Mouse (Mus musculus): Measurements from ENCODE around the gene Paqr7. TPM values are rescaled to one million over a fixed set of nuclear protein-coding genes. Genes with fewer than 3 reads are reported as not detected.

Paqr7 gene
- polyA plus RNA-seq, 1 experiment from 2014 or later = 12.8 TPM

DNA sequence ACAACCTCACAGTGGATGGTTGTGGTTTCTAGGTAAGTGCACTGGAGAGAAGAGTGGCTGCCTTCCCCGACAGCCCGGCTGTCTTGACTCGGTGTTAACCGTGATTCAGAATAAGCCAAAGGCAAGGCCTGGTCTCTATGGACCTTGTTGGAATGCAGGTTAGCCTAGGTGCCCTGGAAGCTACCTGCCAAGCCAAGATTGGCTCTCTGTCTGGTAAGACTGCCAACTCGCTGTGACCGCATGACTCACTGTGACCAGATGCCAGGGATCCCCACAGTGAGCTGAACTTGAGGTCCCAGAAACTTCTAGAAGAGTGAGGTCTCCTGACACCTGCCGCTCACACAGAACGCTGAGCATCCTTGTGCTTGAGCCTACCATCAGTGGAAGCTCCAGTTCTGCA lies 19.6 kb upstream of the Paqr7 start:
- Histone ChIP-seq H3K27ac (peak overlapping the region; percentile 69), H3K4me1 (replicated peaks) (peaks cover 44% of the 10 kb centered on the region), H3K36me3 (peaks cover 52% of the 10 kb centered on the region), H3K4me2 (replicated peaks) (no peak overlapping the region), H3K27me3 (no peaks in the 10 kb centered on the region), H3K9ac (replicated peaks) (no peak overlapping the region), H3K4me3 (replicated peaks) (no peak overlapping the region), H3K9me3 (no peaks in the 10 kb centered on the region)
- 93% methylated on average over 8 of the region's 8 CpGs for WGBS
- ATAC-seq = no peak

DNA sequence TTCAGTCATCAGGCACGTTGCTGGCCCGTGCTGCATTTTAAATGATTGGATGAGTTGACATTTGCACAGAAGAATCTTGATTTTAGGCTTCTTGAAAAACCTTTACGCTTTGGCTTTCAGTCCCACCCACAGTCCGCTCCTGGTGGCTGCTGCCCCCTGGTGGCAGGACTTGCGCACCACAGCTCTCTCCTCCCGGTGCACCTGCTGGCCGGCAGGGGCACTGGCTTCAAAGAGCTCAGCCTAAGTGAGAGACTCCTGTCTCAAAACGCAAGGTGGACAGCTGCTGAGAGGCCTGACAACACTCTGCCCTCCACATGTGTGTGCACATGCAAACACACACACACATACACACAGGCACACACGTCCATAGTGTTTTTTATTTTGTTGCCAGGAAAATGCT lies 18.5 kb upstream of the Paqr7 start:
- Histone ChIP-seq H3K36me3 (peaks cover 41% of the 10 kb centered on the region), H3K27me3 (no peaks in the 10 kb centered on the region), H3K27ac (peak overlapping the region; percentile 69; the same call in 1 of the 2 replicates), H3K9me3 (no peaks in the 10 kb centered on the region), H3K4me2 (replicated peaks) (no peak overlapping the region), H3K9ac (replicated peaks) (no peak overlapping the region), H3K4me1 (replicated peaks) (peaks cover 33% of the 10 kb centered on the region), H3K4me3 (replicated peaks) (no peak overlapping the region)
- WGBS = 7% methylated on average over 9 of the region's 9 CpGs
- ATAC-seq = peak; percentile 61

DNA sequence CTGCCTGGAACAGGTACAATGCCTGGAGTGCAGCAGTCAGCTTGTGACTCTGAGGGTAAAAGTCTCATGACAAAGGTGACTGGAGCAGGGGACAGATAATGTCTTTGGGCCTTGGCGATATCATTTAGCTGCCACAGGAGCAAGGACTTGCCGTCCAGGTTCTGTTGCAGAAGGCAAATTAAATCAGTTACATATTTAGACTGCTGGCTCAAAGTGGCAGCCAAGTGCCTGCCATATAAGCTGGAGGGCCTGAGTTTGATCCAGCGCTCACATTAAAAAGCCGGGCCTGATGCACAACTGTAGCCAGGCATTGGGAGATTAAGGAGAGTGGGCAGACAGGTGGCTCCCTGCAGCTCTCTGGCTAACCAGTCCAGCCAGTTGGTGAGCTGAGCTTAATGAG lies 16.7 kb upstream of the Paqr7 start:
- no peak for ATAC-seq
- H3K9ac ChIP-seq (replicated peaks) = no peak overlapping the region
- no peaks in the 10 kb centered on the region for H3K9me3 ChIP-seq
- no peaks in the 10 kb centered on the region for H3K27me3 ChIP-seq
- no peak overlapping the region for H3K4me3 ChIP-seq (replicated peaks)
- H3K27ac ChIP-seq = no peak overlapping the region
- H3K4me2 ChIP-seq (replicated peaks) = no peak overlapping the region
- H3K36me3 ChIP-seq = peaks cover 27% of the 10 kb centered on the region
- 89% methylated on average over 4 of the region's 4 CpGs for WGBS
- H3K4me1 ChIP-seq (replicated peaks) = peaks cover 19% of the 10 kb centered on the region

DNA sequence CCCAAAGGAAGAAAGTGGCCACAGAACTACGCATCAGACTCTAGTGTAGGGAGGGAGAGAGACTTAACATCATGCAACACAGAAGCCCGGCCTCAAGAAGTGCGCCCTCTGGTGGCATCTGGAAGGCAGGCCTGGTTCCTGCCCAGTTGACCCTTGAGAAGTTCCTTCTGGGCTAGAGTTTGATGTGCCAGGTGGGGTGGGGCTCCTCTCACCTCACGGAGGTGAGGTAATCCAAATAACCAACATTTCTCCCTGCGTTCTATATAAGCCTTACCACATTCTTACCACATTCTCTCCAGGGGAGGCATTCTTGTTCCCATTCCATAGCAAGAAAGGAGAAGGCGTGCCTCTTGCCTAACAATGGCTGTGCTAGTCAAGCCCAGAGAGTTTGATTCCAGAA lies 15.6 kb upstream of the Paqr7 start:
- H3K36me3 ChIP-seq = peaks cover 17% of the 10 kb centered on the region
- no peak overlapping the region for H3K4me2 ChIP-seq (replicated peaks)
- H3K4me3 ChIP-seq (replicated peaks) = no peak overlapping the region
- no peak overlapping the region for H3K27ac ChIP-seq
- WGBS = 25% methylated on average over 6 of the region's 6 CpGs
- ATAC-seq = 0 out of 2 replicates have a peak, but pooled peaks have one; percentile 2
- H3K4me1 ChIP-seq (replicated peaks) = peaks cover 15% of the 10 kb centered on the region
- H3K27me3 ChIP-seq = no peaks in the 10 kb centered on the region
- no peak overlapping the region for H3K9ac ChIP-seq (replicated peaks)
- no peaks in the 10 kb centered on the region for H3K9me3 ChIP-seq

DNA sequence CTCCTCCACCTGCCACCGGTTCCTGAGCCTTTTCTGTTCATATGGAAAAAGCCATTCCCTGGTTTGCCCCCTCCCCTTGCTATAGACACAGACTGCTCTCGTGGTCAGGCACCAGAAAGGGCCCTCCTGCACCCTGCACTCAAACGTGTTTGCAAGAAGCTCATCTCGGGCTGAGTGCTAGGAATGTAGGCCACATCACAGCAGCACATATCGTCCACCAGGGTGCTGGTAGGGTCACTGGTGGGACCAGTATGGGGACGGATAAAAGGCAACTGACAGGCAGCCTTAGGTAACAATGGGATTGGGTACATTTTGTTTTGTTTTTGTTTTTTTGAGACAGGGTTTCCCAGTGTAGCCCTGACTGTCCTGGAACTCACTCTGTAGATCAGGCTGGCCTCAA lies 15.2 kb upstream of the Paqr7 start:
- H3K9me3 ChIP-seq = no peaks in the 10 kb centered on the region
- H3K27ac ChIP-seq = no peak overlapping the region
- no peak overlapping the region for H3K4me2 ChIP-seq (replicated peaks)
- H3K4me3 ChIP-seq (replicated peaks) = no peak overlapping the region
- H3K4me1 ChIP-seq (replicated peaks) = peaks cover 15% of the 10 kb centered on the region
- ATAC-seq = no peak
- H3K9ac ChIP-seq (replicated peaks) = no peak overlapping the region
- peaks cover 13% of the 10 kb centered on the region for H3K36me3 ChIP-seq
- WGBS = 63% methylated on average over 6 of the region's 6 CpGs
- no peaks in the 10 kb centered on the region for H3K27me3 ChIP-seq

DNA sequence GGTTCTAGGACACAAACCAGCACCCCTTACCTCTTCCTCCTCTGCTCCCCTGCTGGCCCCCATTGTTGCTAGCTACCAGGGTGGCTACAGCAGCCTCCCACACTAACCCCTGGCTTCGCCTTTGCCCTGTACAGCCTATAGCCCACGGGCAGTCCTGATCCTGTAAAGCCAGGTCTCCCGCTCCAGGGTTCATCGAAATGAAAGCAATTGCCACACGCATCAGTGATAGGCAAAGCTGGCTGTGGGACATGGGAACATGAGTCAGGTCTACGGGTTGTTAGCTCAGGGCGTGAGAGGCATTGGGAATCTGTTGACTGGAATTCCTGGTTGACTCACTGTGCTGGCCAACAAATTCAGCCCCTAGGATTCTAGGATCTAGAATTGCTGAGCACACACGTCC lies 14.1 kb upstream of the Paqr7 start:
- Histone ChIP-seq H3K27me3 (no peaks in the 10 kb centered on the region), H3K4me3 (replicated peaks) (no peak overlapping the region), H3K4me2 (replicated peaks) (no peak overlapping the region), H3K27ac (no peak overlapping the region), H3K9ac (replicated peaks) (no peak overlapping the region), H3K4me1 (replicated peaks) (peaks cover 14% of the 10 kb centered on the region), H3K36me3 (peaks cover under 1% of the 10 kb centered on the region; the same call in 1 of the 2 replicates), H3K9me3 (no peaks in the 10 kb centered on the region)
- 83% methylated on average over 8 of the region's 8 CpGs for WGBS
- ATAC-seq = no peak

DNA sequence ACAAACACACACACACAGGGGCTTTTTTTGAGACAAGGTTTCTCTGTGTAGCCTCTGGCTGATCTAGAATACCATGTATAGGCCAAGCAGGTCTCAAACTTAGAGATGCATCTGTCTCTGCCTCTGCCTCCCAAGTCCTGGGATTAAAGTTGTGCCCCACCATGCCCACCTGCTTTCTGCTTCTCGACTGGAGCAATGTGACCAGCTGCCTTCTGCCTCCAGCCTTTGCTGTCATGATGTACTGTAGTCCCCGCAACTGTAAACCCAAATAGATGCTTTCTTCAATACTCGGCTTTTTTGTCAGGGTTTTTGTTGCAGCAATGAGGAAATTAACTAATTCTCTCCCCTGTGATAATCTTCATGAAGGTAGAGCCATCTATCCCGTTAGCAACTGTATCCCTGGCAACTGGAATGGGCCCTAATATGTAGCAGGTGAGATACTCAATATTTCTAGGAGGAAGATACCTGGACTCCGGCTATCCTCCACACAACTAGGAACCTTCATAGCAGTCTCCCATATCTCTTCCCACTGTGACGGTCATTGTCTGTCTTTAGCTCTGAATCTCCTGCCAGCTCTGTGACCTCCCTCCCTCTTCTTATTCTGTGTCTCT lies 13.3 kb upstream of the Paqr7 start:
- H3K27ac ChIP-seq = no peak overlapping the region

DNA sequence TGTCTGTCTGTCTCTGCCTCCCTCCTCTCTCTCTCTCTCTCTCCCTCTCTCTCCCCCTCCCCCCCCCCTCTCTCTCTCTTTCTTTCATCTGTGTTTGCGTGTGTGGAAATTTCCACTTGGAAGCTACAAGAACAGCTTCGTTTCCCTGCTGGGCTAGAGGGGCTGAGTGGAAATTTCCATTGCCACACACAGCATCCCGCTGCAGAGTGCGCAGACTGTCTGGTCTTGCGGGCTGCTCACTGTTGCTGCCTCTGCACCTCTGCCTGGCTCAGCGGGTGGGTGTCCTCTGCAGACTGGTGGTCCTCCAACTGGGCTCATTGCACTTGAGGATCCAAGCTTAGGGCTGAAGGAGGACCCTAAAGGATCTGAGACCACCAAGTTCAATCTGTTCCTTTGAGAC lies 12.8 kb upstream of the Paqr7 start:
- Histone ChIP-seq H3K4me2 (replicated peaks) (no peak overlapping the region), H3K9ac (replicated peaks) (no peak overlapping the region), H3K4me1 (replicated peaks) (peaks cover 4% of the 10 kb centered on the region), H3K27ac (no peak overlapping the region), H3K27me3 (no peaks in the 10 kb centered on the region), H3K36me3 (no peaks in the 10 kb centered on the region), H3K9me3 (no peaks in the 10 kb centered on the region), H3K4me3 (replicated peaks) (no peak overlapping the region)
- WGBS = 55% methylated on average over 6 of the region's 6 CpGs
- ATAC-seq = no peak

More for the DNA sequence above, 13.3 kb upstream of the Paqr7 start:
- 72% methylated on average over 6 of the region's 6 CpGs for WGBS
- no peaks in the 10 kb centered on the region for H3K9me3 ChIP-seq
- H3K27me3 ChIP-seq = no peaks in the 10 kb centered on the region
- H3K4me2 ChIP-seq (replicated peaks) = no peak overlapping the region
- no peak overlapping the region for H3K4me3 ChIP-seq (replicated peaks)
- H3K36me3 ChIP-seq = no peaks in the 10 kb centered on the region
- no peak for ATAC-seq
- H3K9ac ChIP-seq (replicated peaks) = no peak overlapping the region
- H3K4me1 ChIP-seq (replicated peaks) = peaks cover 9% of the 10 kb centered on the region

DNA sequence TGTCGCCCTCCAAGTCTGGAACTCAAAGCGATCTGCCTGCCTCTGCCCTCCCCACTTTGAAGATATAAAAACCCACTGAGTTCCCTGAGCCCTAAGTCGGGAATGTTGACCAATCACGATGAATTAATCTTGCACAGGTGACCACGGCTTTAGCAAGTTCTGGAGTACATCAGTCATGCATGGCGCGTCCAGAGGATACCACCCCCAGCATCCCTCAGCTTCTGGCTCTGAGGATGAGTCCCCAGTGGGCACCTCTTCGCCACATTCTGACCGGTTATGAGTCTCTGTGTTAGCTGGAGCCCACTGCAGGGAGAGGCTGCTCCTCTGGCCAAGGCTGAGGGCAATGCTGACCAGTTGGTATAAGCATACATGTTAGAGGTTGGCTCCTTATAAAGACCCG lies 12.3 kb upstream of the Paqr7 start:
- H3K4me3 ChIP-seq (replicated peaks) = no peak overlapping the region
- no peaks in the 10 kb centered on the region for H3K27me3 ChIP-seq
- H3K36me3 ChIP-seq = no peaks in the 10 kb centered on the region
- no peak overlapping the region for H3K27ac ChIP-seq
- no peak overlapping the region for H3K4me2 ChIP-seq (replicated peaks)
- WGBS = 85% methylated on average over 10 of the region's 10 CpGs
- H3K4me1 ChIP-seq (replicated peaks) = no peaks in the 10 kb centered on the region
- H3K9me3 ChIP-seq = no peaks in the 10 kb centered on the region
- H3K9ac ChIP-seq (replicated peaks) = no peak overlapping the region
- no peak for ATAC-seq

DNA sequence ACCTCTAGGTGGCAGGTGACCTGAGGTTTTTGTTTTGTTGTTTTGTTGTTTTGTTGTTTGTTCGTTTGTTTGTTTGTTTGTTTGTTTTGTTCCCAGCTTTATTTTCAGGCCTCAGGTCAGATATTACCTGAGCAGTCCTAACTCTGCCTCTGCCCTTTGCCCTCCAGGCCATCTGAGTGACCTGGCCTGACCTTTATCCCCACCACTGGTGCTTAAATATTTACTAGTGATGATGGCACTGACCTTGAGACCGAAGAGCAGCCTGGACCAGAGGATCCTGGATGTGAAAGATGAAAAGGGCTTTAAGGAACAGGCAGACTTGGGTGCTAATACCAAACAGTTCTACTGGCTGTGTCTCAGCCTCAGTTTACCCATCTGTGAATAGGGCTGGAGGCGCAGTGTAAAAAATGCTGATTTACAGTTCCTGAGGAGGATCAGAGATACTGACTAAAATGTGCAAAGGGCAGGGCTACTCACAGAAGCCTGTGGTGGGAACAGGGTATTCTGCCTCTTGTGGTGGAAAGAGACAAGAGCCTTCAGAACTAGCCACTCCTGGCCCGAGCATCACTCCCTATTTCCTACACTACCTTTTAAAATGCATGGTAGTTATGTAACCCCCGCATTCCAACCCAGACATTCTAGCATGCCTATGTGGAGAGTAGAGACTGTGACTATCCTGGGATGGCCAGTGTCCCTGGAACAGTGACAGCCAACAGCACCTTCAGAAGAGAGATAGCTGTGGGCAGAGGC lies 11.2 kb upstream of the Paqr7 start:
- Histone ChIP-seq H3K27me3 (no peaks in the 10 kb centered on the region), H3K4me2 (replicated peaks) (no peak overlapping the region), H3K27ac (no peak overlapping the region), H3K4me3 (replicated peaks) (no peak overlapping the region), H3K36me3 (no peaks in the 10 kb centered on the region), H3K9ac (replicated peaks) (no peak overlapping the region), H3K9me3 (no peaks in the 10 kb centered on the region), H3K4me1 (replicated peaks) (no peaks in the 10 kb centered on the region)
- no peak for ATAC-seq
- 86% methylated on average over 5 of the region's 5 CpGs for WGBS

DNA sequence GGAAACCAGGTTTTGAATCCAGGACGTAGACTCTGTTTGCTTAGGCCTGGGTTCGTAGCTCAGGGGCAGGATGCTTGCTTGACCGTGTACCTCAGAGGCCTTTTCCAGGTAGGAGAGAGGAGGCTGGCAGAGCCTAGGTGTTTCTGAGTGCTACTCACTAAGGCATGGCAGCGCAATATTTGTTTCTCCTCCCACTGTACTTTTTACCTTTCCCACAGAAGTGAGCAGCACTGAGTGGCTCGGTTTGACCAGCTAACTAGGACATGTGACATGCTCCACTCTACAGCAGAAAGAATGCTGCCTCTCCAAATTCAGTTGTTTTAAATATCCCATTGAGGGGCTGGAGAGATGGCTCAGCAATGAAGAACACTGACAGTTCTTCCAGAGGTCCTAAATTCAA lies 8.3 kb upstream of the Paqr7 start:
- WGBS = 93% methylated on average over 5 of the region's 5 CpGs
- Histone ChIP-seq H3K4me3 (replicated peaks) (no peak overlapping the region), H3K9ac (replicated peaks) (no peak overlapping the region), H3K27me3 (no peaks in the 10 kb centered on the region), H3K4me2 (replicated peaks) (no peak overlapping the region), H3K9me3 (no peaks in the 10 kb centered on the region), H3K27ac (no peak overlapping the region), H3K36me3 (no peaks in the 10 kb centered on the region), H3K4me1 (replicated peaks) (no peaks in the 10 kb centered on the region)
- ATAC-seq = no peak

DNA sequence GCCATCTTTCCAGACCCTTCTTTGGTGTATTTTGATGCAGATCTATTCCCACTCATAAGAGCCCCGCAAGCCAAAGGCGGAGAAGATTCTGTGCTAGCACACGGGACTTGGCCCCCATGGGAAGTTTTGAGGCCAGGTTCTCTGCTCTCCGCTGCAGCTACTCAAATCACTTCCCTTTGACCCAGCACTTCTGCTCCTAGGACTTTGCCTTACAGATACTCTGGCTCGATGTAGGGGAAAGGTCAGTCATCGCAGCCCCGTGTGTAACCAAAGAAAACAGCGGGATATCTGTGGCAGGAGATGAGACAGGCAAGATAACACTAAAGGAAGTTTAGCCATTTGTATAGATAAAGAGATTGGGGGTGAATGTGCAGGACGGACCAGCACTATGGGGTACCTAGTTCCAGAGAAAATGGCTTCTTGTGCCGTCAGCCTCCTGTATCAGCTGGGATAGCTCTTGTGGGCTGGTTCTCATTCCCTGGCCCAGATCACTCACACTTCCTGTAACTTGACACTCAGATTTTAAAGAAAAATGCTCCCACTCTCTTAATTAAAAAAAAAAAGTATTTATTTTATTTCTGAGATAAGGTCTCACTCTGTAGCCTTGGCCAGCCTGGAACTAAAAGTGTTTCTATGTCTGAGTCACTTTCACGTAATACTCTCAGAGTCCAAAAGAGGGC lies 6.4 kb upstream of the Paqr7 start:
- ATAC-seq = no peak
- 89% methylated on average over 11 of the region's 11 CpGs for WGBS
- Histone ChIP-seq H3K27me3 (no peaks in the 10 kb centered on the region), H3K4me3 (replicated peaks) (no peak overlapping the region), H3K4me1 (replicated peaks) (peaks cover 6% of the 10 kb centered on the region), H3K27ac (no peak overlapping the region), H3K4me2 (replicated peaks) (no peak overlapping the region), H3K36me3 (no peaks in the 10 kb centered on the region), H3K9ac (replicated peaks) (no peak overlapping the region), H3K9me3 (no peaks in the 10 kb centered on the region)
